Mouse (Mus musculus): ENCODE data around the gene Ndufb4.

- TF ChIP-seq CTCF (conservative IDR thresholded peaks at IDR 0.05; ENCODE audit: insufficient read depth, insufficient read length, low read depth, low read length) (no peak), POLR2A (IDR thresholded peaks at IDR 0.05; ENCODE audit: low read depth, low read length) (no peak)
Observed at GRCm38 (mm10) chr16:37675326-37675725, 21.1 kb upstream of the Ndufb4 start.

All from kidney, adult 2 months (tissue).